Mouse (Mus musculus) right cerebral cortex, postnatal 4 days (tissue): ENCODE results near the gene Olfr1315-ps1.

Source experiments
- DNase-seq: peaks from one replicate; pipeline ENCODE4 v3.0.0-alpha.2; 2022

The Olfr1315-ps1 gene

DNA sequence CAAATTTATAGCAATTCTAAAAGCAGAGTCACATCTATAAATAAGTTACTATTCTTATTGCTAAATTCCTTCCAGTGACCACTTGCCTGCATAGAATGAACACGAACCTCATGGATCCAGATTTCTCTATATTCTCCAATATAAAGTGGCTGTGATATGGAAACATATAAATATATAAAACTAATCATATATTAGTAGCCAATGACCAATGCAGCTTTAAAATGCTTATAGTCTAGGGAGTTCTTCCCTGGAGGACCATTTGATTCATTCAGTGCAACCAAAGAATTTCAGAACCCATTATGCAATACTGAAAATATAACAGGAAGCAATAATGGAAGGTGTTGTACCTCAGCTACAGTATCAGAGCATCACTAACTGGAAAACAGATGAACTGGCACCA, at the start of gene Olfr1315-ps1:
Gene Olfr1315-ps1 (minus strand): TSS at position 101 of the 400 bp plus-strand sequence.
- DNase-seq: no peak

DNA sequence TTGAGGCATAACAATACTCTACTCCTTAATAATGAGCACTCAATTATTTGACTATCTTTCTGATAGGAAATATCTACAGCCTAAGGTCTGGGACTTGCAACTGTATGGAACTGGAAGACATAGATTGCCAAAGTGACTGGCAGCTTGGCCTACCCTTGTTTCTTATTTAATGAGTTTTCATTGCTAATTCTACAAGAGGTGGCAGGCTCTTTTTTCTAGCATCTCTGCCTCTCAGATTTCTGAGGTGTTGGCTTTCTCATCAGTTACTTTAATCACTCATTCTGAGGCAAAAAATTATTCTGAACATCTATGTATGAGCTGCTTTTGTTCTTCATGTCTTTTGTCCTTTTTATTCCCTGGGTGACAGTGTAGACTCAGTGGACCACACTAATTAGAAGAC, 38.7 kb upstream of the Olfr1315-ps1 start, which contains the start of gene Olfr1318:
Gene Olfr1318 (plus strand): TSS at position 301 of the 400 bp plus-strand sequence.
- no peak for DNase-seq

DNA sequence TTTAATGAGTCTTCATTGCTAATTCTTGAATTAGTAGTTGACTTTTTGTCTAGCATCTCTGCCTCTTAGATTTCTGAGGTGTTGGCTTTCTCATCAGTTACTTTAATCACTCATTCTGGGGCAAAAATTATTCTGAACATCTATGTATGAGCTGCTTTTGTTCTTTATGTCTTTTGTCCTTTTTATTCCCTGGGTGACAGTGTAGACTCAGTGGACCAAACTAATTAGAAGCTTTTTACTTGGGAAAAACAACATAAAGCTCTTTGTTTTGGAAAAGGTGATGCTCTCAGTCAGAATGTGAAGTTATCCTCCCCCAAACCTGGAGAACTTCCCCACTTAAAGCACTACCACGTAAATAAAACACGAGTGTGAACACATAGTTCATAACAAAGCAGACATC, 24.8 kb upstream of the Olfr1315-ps1 start, which contains the start of gene Olfr1317:
Gene Olfr1317 (plus strand): TSS at position 301 of the 400 bp plus-strand sequence.
- no peak for DNase-seq

DNA sequence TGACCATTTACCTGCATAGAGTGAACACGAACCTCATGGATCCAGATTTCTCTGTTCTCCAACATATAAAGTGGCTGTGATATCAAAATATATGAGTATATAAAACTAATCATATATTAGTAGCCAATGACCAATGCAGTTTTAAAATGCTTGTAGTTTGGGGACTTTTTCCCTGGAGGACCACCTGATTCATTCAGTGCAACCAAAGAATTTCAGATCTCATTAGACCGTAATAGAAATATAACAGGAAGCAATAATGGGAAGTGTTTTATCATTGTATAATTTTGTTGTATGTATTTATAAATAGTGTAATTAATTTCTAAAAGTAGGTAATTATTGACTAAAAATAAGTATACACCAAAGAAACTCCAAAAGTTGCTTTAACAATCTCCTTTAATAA, 19.6 kb upstream of the Olfr1315-ps1 start, which contains the start of gene Olfr1316:
Gene Olfr1316 (minus strand): TSS at position 101 of the 400 bp plus-strand sequence.
- no peak for DNase-seq

DNA sequence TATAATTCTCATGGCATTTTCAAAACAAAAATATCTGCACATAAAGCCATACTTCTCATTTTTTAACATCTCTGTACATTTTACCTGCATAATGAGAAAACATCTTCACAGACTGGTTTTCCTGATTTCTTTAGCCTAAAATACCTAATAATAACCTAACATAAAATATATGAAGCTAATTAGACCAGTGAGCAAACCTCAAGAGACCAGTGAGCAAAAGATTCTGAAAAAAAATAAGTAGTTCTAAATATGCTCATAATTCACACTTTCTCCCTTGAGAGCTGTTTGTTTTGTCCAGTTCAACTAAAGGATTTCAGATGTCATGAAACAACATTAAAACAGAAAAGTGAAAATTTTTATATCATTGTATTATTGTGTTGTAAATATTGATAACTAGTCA, 18.6 kb downstream of the Olfr1315-ps1 start, which contains the start of gene Olfr1314:
Gene Olfr1314 (minus strand): TSS at position 101 of the 400 bp plus-strand sequence.
- no peak for DNase-seq

DNA sequence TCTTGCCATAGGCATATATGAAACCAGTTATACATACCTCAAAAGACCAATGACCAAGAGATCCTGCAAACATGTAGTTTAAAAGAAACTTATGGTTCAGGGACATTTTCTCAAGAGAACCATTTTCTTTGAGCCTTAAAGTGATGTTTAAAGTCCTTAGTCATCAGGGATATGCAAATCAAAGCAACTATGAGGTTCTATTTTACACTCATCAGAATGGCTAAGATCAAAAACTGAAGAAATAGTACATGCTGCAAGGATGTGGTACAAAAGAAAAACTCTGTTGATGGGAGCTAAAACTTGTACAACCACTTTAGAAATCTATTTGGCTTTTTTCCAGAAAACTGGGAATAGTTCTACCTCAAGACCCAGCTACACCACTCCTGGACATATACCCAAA, 37.5 kb downstream of the Olfr1315-ps1 start, which contains the start of gene Olfr1313:
Gene Olfr1313 (minus strand): TSS at position 101 of the 400 bp plus-strand sequence.
- no peak for DNase-seq
